Mouse (Mus musculus) c-Kit-positive CD71-positive TER-119-positive erythroid progenitor cells, embryonic 14.5 days (primary cell): Measurements from ENCODE around the gene Abca7.
A peak's percentile ranks its signal among the peaks of the same experiment; 100 is the strongest.

Experiments used
- DNase-seq: peaks from one replicate; pipeline ENCODE4 v3.0.0-alpha.2; 2013; ENCODE audit warnings: low spot score

The Abca7 gene

DNA sequence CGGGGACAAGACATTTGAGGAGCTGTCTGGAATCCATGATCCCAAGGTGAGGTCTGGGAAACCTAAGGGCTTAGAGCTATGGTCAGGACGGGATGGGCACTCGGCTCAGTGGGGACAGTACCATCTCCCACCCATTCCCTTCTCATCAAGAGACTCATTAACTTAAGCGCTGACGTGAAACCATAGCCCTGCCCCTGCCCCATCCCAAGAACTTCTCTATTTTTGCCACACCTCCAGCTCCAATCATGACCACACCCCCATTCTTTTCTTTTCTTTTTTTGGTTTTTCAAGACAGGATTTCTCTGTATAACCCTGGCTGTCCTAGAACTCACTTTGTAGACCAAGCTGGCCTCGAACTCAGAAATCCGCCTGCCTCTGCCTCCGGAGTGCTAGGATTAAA lies 21.6 kb upstream of the Abca7 start:
- no peak for DNase-seq

DNA sequence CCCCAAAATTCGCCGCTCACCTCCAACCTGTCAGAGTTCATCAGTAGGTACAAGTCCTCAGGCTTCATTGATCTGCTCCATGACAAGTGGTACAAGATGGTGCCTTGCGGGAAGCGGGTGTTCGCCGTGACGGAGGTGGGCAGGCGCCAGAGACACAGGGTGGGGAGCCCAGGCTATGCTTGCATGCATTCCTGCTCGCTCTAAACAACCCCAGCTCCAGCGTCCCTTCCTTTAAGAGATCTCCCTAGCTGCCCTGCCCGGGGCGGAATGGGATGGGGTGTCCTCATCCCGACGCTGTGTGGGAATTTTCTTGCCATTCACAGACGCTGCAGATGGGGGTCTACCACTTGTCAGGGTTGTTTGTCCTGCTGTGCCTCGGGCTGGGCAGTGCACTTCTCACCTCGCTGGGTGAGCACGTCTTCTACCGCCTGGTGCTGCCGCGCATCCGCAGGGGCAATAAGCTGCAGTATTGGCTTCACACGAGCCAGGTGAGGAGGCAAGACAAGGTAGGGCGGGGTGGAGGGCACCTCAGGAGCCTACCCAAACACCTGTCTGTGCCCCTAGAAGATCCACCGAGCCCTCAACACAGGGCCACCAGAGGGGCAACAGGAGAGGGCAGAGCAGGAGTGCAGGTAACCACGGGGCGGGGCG lies 20.1 kb upstream of the Abca7 start:
- DNase-seq: no peak

DNA sequence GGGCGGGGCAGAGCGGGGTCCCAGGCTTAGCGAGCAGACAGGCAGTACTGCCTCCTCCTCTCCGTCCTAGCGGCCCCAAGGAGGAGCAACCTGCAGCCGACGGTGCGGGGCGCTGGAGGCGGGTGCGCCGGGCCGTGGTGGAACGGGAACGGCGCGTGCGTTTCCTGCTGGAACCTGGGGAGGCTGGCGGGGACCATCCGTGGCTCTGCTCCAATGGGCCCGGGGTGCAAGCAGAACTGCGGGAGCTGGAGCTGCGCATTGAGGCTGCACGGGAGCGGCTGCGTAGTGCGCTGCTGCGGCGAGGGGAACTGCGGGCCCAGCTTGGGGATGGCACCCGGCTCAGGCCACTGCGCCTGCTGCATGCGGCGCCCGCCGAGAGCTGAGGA lies 19.6 kb upstream of the Abca7 start:
- DNase-seq: no peak

DNA sequence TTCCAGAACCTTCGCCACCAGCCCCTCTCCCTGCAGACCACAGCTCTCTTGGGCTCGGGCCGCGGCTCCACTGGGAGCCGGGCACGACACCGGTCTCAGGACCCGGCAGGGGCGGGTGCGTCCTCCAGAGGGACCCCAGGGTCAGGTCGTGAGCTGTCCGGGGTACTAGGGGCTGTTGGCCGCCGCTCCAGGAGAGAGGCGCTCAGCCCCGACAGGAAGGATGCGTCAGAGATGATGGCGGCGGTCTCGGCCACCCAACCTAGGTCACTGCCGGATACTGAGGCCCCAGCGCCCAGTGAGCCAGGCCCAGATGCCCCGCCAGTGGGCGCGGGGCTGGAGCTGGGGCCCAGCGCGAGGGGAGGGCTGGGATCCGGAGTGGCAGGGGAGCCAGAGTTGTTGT lies 19.0 kb upstream of the Abca7 start:
- no peak for DNase-seq

DNA sequence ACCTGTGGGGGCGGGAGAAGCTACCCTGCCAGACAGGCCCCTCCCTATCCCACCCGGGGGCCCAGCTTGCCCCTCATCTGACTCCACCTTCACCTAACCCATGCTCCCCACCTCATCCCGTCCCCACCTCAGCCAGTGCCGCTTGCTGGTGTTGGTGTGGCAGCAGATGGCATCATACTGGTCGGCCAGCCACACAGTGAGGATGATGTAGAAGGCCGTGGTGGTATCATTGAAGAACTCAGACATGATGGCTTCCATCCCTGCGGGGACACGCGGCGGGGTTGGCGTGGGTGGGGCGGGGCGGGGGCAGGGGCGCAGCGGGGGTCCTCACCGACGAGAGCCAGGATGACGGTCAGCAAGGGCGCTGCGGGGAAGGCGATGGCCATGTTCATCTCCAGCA lies 18.2 kb upstream of the Abca7 start:
- DNase-seq: no peak

DNA sequence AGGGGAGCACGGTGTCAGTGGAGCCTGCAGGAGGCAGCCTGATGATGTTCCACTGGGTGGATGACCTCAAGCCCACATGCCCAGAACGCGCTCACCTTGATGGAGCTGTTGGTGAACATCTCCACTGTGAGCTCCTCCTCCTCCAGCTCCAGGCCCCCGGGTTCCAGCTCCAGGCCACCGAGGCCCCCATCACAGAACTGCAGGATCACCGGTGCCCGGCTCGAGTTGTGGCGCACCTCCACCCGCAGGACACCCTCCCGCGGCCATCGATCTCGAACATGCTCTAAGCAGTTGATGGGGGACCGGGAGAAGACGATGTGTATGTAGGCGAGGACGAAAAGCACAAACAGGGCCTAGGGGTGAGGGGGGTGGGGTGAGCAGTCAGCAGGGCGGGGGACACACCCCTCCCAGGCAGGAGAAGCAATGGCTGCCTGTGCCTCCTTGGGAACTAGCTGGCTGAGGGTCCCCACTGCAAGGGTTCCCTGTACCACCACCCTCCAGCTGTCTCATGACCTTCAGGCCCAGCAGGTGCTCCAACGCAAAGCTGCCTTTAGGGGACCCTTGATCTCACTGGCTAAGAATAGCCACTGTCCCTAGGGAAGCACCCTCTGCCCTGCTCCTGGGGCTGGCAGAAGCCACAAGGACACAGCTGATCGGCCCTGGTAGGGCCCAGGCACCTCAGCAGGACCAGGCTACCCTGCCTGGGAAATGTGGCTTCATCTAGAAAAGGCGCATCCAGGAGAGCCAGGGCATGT lies 16.7 kb upstream of the Abca7 start:
- DNase-seq: no peak

DNA sequence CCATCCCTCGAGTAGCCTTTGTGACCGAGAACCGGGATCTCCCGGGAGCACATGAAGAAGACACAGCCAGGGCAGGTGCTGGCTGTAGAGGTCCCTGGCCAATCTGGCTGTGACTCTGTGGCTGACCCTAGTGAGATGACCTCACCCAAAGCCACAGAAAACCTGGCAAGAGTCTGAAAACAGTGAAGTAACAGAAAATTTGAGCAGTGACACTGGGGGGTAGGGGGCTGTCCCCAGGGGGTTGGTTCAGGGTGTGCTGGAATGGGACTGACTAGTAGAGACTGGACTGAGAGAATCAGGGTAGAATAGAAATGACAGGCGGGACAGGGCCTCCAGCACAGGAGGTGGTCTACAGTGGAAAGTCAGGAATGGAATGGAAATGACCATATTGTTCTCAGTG lies 13.1 kb upstream of the Abca7 start:
- DNase-seq: no peak

DNA sequence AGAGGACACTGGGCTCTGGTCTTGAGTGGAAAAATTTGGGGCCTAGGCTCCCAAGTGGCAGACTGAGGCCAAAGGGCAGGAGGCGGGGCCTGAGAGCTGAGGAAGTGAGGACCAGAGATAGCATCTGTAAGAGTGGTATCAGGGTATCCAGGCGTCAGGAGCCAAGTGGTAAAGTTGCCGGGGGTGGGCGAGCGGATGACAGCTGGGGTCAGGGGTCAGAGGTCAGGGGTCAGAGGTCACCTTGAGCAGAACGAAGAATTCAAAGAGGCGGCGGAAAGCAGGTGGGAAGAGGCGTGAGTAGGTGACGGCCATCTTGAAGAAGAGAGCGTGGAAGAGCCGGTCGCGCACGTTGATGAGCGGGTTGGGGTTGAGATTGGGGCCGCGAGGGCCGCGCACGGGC lies 12.6 kb upstream of the Abca7 start:
- DNase-seq: peak; percentile 77

DNA sequence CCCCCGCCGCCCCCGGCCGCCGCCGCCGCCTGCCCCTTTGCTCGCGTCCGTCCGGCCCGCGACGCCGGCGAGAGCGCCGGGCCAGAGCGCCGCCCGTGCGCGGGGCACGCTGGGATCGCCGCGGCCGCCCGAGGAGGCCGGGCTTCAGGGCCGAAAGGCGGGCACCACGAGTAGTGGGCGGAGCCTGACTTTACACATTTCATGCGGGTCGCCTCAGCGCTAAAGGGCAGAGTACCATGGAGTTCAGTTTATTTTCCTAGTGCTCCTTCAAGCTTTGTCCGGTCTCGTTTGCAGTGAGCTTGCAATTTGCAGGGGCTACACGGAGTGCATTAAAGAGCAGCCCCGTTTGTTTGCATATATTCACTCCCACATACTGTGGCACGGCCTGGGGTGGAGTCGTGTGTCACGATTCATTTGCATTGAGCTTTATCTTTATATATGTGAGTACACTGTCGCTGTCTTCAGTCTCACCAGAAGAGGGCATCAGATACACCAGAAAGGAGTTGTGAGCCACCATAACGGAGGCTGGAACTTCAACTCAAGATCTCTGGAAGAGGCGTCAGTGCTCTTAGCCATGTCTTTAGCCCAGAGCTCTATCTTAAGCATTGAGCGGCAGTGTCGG lies 12.0 kb upstream of the Abca7 start, which contains the start of gene Tmem259:
Gene Tmem259, minus strand, starts transcription at position 136 of the 622 bp plus-strand sequence.
- peak; percentile 86 for DNase-seq

DNA sequence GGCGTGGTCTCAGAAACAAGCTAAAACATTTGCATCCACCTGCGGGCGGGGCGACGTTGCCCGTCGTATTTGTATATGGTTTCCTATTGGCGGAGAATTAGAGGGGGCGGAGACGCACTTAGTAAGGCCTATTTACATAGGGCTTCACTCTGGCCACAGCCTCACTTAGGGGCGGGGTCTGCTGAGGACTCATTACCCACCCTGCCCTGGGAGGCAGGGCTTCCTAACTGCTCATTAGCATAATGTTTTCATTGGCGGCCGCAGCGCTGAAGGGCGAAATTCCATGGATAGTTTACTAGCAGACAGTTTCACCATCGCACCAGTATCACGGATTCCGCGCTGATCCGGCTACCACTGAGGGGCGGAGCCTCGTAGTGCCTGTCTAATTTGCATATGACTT lies 11.4 kb upstream of the Abca7 start:
- DNase-seq: peak; percentile 98

DNA sequence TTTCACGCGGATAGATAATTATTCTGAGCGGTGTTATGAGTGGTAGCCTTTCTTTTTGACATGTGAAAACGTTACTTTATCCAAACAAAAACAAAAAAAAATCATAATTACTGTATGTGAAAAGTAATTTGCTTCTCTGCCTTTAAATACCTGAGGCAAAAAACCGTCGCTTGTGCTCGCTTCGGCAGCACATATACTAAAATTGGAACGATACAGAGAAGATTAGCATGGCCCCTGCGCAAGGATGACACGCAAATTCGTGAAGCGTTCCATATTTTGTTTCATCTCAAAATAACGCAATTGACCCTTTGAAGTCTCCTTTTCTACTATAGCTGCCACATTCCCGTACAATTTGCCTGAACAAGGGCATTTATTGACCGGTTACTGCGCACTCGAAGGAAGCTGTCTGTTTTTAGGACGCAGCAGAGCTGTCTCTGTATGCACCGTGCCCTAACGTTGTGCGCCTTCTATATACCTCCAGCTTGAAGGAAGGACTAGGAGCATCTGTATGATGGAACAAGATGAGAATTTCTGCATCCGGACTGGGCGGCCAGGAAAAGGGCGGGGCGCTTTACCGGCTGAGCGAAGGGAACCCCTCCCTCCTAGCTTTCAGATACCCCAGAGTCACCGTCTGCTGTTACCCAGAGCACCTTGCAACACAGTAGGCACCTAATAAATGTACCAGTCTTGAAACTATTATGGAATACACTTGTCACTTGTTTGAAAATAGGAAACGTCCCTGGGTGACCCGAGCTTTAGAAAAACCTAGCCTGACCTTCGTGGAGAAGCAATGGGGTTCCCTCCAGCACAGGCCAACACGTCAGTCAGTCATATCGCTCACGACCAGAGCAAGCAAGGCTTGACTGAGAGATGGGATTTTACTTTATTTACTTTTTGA lies 10.7 kb upstream of the Abca7 start:
- peak; percentile 75 for DNase-seq

DNA sequence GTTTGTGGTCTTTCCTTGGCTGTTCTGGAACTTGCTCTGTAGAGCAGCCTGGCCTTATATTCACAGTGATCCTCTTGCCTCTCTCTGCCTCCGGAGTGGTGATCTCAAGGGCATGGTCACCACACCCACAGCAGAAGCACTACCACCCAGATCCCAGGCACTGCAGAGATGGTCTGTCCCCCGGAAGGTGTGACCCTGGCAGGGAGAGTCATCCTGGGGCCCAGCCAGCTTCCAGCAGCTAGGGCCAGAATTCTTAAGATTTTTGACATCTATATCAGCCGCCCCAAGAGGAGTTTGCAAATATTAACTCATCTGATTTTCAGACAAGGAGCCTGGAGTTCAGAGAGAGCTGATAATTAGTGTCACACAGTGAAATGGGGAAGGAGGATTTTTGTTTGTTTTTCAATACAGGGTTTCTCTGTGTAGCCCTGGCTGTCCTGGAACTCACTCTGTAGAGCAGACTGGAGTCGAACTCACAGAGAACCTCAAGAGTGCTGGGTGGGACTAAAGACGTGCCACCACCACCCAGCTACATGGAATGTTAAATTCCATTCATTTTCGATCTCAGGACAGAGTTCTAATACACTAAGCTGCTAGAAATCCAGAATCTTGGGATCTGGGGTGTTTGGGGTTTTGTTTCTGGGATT lies 9.9 kb upstream of the Abca7 start:
- DNase-seq: peak; percentile 61

DNA sequence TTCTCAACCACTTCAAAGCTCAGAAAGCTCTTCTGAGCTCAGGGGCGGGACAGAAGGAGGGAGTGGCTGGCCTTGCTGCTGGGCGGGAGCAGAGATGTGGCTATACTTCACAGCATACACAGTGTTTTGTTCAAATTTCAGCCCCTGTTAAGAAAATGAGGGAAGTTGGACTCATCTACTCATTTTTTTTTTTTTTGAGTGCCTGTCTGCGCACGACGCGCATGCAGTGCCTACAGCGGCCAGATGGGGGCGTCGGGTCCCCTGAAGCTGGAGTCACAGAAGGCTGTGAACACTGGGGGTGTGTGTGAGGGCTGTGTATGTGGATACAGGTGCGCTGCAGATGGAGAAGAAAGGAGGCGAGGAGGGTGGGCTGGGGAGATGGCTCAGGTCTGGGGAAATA lies 9.3 kb upstream of the Abca7 start:
- peak; percentile 77 for DNase-seq

DNA sequence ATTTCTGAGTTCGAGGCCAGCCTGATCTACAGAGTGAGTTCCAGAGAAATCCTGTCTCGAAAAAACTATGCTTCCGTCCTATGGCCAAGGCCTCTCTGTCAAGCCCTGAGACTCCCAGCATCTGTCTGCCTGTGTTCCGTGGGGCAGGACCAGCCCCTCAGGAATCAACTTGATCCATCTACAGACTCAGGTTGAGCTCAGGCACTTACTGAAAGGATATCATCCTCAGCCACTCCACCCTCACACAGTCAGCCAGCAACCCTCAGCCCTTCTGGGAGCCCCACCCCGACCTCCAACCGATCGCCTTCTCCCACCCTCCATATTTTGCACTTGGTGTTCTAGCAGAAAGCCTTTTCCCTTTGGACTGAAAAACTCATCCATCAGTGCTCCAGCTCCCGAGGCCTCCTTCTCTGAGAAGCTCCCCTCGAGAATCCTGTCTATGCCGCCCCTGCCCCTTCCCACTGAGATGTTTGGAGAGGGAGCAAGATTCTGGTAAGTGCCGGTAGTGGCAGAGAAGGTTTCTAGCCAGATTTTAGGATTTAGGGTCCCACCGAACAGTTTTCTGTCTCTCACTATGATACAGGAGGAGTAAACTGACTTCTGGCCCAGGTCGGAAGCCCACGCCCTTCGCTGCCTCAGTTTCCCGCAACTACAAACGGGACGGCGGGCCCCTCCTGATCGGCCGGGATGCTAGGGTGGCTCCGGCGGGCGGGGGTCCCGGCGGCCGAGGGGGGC lies 8.4 kb upstream of the Abca7 start:
- no peak for DNase-seq

DNA sequence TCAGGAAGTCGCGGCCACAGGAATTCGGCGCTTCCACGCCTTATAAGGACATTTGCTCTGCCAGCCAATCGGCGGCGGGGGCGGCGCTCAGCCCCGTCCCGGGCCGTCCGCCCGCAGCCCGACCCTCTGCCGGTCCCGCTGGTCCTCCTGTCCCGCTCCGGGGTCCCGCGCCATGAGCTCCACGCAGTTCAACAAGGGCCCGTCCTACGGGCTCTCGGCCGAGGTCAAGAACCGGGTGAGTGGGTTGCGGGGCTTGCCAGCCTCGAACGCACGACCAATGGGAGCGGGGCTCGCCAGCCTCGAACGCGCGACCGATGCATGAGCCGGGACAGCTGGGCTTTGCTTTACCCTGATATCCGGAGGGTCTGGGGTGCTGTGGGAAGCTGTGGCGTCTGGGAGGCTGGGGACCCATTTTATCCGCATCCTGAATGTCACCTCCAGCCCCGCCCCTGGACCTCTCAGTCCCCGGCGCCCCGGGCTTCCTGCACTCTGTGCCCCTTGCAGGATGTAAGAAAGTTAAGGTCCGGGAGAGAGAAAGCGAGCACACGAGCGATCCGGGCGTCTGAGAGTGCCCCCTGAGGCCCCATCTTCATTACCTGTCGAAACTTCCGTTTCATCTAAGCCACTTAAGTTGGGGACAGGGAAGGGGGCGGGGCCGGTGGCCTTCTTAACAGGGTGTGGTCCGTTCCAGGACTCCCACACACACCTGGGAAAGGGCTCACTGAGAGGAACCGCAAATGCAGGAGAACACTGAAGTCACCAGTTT lies 7.6 kb upstream of the Abca7 start, which contains the start of gene Cnn2:
Gene Cnn2, plus strand, starts transcription at position 79 of the 766 bp plus-strand sequence.
- no peak for DNase-seq

DNA sequence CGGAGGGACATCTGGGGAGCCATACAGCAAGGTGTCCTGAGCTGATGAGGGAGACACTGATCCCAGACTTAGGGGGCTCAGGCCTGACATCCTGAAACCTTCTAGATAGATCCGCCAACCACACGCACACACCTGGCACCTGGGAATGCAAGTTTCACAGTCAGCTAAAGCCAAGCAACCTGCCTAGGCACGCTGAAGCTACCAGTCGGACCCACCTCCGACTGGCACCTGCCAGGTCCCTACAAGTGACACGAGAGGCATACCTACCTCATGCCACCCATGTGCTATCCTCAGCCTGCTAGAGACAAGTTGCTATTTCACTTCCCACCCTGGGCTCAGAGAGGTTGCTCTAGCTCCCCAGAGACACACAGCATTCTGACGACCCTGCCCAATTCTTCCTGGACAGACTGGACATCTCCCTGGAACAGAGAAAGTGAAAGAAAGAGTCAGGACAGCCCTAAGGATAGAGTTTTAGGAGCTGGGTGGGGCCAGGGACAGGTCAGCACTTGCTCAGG lies 7.0 kb upstream of the Abca7 start:
- DNase-seq: no peak

DNA sequence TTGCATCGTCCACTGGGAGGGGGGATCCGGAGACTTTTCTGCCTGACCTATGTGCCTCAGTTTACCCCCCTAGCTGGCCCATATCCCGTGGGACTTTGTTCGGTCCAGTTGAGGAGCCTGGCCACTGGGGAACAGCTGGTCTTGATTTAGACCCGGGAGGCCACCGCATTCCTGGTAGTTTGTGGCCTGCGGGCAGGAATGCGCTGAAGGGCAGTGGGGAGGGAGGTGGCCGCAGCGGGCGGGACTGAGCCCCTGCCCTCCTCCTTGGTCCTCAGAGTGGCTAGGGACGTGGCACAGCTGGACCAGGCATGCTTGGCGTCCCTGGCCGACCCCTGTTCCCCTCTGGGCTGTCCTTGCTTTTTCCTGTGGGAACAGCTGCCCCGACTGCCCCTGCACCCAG lies 6.4 kb upstream of the Abca7 start:
- DNase-seq: no peak

DNA sequence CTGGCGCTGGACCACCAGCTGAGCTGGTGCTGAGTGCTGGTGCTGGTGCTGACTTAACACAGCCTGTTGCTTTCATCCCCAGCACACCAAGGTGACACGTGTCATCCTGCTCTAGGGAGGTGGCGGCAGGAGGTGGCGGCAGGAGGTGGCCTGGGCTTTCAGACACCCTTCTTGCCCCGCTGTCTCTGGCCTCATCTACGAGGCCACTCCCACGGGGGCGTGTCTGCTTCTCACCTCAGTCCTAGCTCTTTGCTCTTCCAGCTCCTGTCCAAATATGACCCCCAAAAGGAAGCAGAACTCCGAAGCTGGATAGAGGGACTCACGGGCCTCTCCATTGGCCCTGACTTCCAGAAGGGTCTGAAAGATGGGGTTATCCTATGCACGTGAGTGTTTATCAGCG lies 5.2 kb upstream of the Abca7 start:
- no peak for DNase-seq

DNA sequence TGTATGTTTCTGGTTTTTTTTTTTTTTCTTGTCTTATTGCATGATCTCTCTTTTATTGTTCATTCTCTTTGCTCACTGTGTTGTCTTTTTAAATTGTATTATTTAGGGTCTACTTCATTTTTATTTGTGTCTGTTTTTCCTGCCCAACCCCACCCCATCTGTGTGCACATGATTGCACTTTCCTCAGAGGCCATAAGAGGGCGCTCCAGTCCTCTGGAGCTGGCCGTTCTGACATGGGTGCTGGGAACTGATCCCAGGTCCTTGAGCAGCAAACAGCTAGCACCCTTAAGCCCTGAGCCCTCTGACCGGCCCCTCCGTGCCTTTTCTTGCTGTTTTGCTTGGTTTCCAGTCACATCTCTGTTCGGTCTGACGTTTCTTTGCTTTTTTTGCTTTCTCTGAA lies 4.7 kb upstream of the Abca7 start:
- no peak for DNase-seq
